Mouse (Mus musculus): ENCODE data around the gene Cnnm2.

DNA sequence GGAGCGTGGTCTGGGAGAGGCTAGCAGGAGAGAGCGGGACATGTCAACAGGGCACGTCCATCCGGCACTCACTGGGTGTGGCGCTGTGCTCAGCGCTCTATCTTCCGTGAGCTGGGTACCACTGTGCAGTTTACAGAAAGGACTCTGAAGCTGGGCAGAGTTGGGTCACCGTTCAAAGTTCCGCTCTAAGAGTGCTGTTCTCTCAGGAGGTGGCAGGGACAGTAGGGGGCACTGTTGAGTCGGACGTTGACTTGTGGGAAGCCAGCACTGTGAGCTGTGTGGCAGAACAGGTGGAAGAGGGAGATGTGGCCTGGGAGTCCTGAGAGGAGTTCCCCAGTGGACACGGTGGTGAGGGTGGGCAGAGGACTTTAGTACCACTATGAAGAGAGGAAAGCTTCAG, 114.4 kb downstream of the Cnnm2 start:
- TF ChIP-seq CTCF (IDR thresholded peaks at IDR 0.05; ENCODE audit: borderline replicate concordance, insufficient read depth, low read length) (peak; percentile 93), POLR2A (IDR thresholded peaks at IDR 0.05; ENCODE audit: low read depth, low read length) (no peak)

Measured in embryonic fibroblast, embryonic 13.5 days (primary cell).